Mouse (Mus musculus): ENCODE measurements around the gene Rps5. TPM values are rescaled to one million over a fixed set of nuclear protein-coding genes. Genes with fewer than 3 reads are reported as not detected.
A peak's percentile ranks its signal among the peaks of the same experiment; 100 is the strongest.

Gene Rps5
- total and polyA plus RNA-seq, 2 experiments = 773 to 789 TPM

- H3K27ac ChIP-seq (replicated peaks; ENCODE audit: insufficient read depth, low read depth, low read length) = peak within 1 kb of the TSS; percentile 78
- peak within 1 kb of the TSS; percentile 71 for H3K9ac ChIP-seq (ENCODE audit: low read depth, low read length)
- no peaks in the 10 kb centered on the region for H3K27me3 ChIP-seq (ENCODE audit: control insufficient read depth, insufficient read depth, low read length)
- H3K4me1 ChIP-seq (ENCODE audit: control insufficient read depth, insufficient read depth, low read length) = peaks cover 2% of the 10 kb centered on the region; the same call in 1 of the 2 replicates
- peak within 1 kb of the TSS; percentile 69 for H3K4me3 ChIP-seq (ENCODE audit: insufficient read depth, low read depth, low read length)
- DNase-seq (ENCODE audit: extremely low read depth, low read depth, low spot score) = peak; percentile 87
- H3K79me2 ChIP-seq (ENCODE audit: control insufficient read depth, insufficient read depth, low read length) = peaks cover 3% of the 10 kb centered on the region; the same call in 1 of the 2 replicates
- no peak for TF ChIP-seq CTCF (IDR thresholded peaks at IDR 0.05; ENCODE audit: low read depth, low read length)
- peak; percentile 76 for TF ChIP-seq POLR2A (IDR thresholded peaks at IDR 0.05; ENCODE audit: extremely low read depth, insufficient read depth, low read length)
- H3K36me3 ChIP-seq (ENCODE audit: control insufficient read depth, insufficient read depth, low read length) = peaks cover 4% of the 10 kb centered on the region; the same call in 1 of the 2 replicates
- WGBS = 1% methylated on average over 23 of the region's 23 CpGs
Observed at GRCm38 (mm10) chr7:12965678-12966091, 43.6 kb downstream of the Rps5 start, which contains the start of gene Zfp324. Zfp324 (plus strand) TSS chr7:12965838.

GRCm38 (mm10) chr7:12966104-12966845 lies 44.2 kb downstream of the Rps5 start:
- no peak for TF ChIP-seq CTCF (IDR thresholded peaks at IDR 0.05; ENCODE audit: low read depth, low read length)
- no peak for TF ChIP-seq POLR2A (IDR thresholded peaks at IDR 0.05; ENCODE audit: extremely low read depth, insufficient read depth, low read length)
- WGBS = under 1% methylated on average over 29 of the region's 29 CpGs
- H3K9ac ChIP-seq (ENCODE audit: low read depth, low read length) = peak overlapping the region; percentile 71
- no peaks in the 10 kb centered on the region for H3K27me3 ChIP-seq (ENCODE audit: control insufficient read depth, insufficient read depth, low read length)
- peak overlapping the region; percentile 78 for H3K27ac ChIP-seq (replicated peaks; ENCODE audit: insufficient read depth, low read depth, low read length)
- peaks cover 2% of the 10 kb centered on the region; the same call in 1 of the 2 replicates for H3K4me1 ChIP-seq (ENCODE audit: control insufficient read depth, insufficient read depth, low read length)
- H3K79me2 ChIP-seq (ENCODE audit: control insufficient read depth, insufficient read depth, low read length) = peaks cover 3% of the 10 kb centered on the region; the same call in 1 of the 2 replicates
- H3K4me3 ChIP-seq (ENCODE audit: insufficient read depth, low read depth, low read length) = peak overlapping the region; percentile 69
- peak; percentile 76 for DNase-seq (ENCODE audit: extremely low read depth, low read depth, low spot score)
- H3K36me3 ChIP-seq (ENCODE audit: control insufficient read depth, insufficient read depth, low read length) = peaks cover 4% of the 10 kb centered on the region; the same call in 1 of the 2 replicates

DNA sequence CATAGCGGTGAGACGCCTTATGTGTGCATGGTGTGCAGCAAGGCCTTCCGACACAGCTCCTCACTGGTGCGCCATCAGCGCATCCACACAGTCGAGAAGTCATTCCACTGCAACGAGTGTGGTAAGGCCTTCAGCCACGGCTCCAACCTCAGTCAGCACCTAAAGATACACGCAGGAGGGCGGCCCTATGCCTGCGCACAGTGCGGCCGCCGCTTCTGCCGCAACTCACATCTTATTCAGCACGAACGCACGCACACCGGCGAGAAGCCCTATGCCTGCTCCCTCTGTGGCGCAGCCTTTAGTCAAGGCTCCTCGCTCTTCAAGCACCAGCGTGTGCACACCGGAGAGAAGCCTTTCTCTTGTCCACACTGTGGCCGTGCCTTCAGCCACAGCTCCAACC lies 48.8 kb downstream of the Rps5 start:
- DNase-seq (ENCODE audit: extremely low read depth, low read depth, low spot score) = no peak
- H3K36me3 ChIP-seq (ENCODE audit: control insufficient read depth, insufficient read depth, low read length) = peaks cover 4% of the 10 kb centered on the region; the same call in 1 of the 2 replicates
- H3K4me1 ChIP-seq (ENCODE audit: control insufficient read depth, insufficient read depth, low read length) = peaks cover 2% of the 10 kb centered on the region; the same call in 1 of the 2 replicates
- no peak overlapping the region for H3K27ac ChIP-seq (replicated peaks; ENCODE audit: insufficient read depth, low read depth, low read length)
- peaks cover 3% of the 10 kb centered on the region; the same call in 1 of the 2 replicates for H3K79me2 ChIP-seq (ENCODE audit: control insufficient read depth, insufficient read depth, low read length)
- H3K9ac ChIP-seq (ENCODE audit: low read depth, low read length) = no peak overlapping the region
- no peaks in the 10 kb centered on the region for H3K27me3 ChIP-seq (ENCODE audit: control insufficient read depth, insufficient read depth, low read length)
- 96% methylated on average over 25 of the region's 25 CpGs for WGBS
- no peak for TF ChIP-seq POLR2A (IDR thresholded peaks at IDR 0.05; ENCODE audit: extremely low read depth, insufficient read depth, low read length)
- no peak for TF ChIP-seq CTCF (IDR thresholded peaks at IDR 0.05; ENCODE audit: low read depth, low read length)
- no peak overlapping the region for H3K4me3 ChIP-seq (ENCODE audit: insufficient read depth, low read depth, low read length)

Other genes with a start within 250 kb of the Rps5 start
- not detected in 2 replicates for gene Vmn2r55, start 237.3 kb upstream of the Rps5 start, total RNA-seq (2014; rRNA removed)
- gene Vmn2r55, start 237.3 kb upstream of the Rps5 start, polyA plus RNA-seq (2012; rRNA removed) = not detected in 2 replicates
- not detected in 2 replicates for gene Vmn2r56, start 187.3 kb upstream of the Rps5 start, total RNA-seq (2014; rRNA removed)
- not detected in 2 replicates for gene Vmn2r56, start 187.3 kb upstream of the Rps5 start, polyA plus RNA-seq (2012; rRNA removed)
- gene Zscan18, start 118.7 kb upstream of the Rps5 start, total RNA-seq (2014; rRNA removed) = 0.27 TPM in 1 of 2 replicates, not detected in the other
- gene Zscan18, start 118.7 kb upstream of the Rps5 start, polyA plus RNA-seq (2012; rRNA removed) = 0.05 TPM in 1 of 2 replicates, not detected in the other
- gene Zfp329, start 103.4 kb upstream of the Rps5 start, total RNA-seq (2014; rRNA removed) = 1.8 and 2.0 TPM in 2 replicates
- 0.29 and 0.50 TPM in 2 replicates for gene Zfp329, start 103.4 kb upstream of the Rps5 start, polyA plus RNA-seq (2012; rRNA removed)
- 22.2 and 25.0 TPM in 2 replicates for gene Zfp110, start 87.5 kb upstream of the Rps5 start, total RNA-seq (2014; rRNA removed)
- 6.1 and 9.7 TPM in 2 replicates for gene Zfp110, start 87.5 kb upstream of the Rps5 start, polyA plus RNA-seq (2012; rRNA removed)
- gene Zfp128, start 41.1 kb upstream of the Rps5 start, total RNA-seq (2014; rRNA removed) = 1.7 and 2.1 TPM in 2 replicates
- 0.46 and 0.58 TPM in 2 replicates for gene Zfp128, start 41.1 kb upstream of the Rps5 start, polyA plus RNA-seq (2012; rRNA removed)
- 1.2 and 1.5 TPM in 2 replicates for gene Zscan22, start 24.5 kb upstream of the Rps5 start, total RNA-seq (2014; rRNA removed)
- gene Zscan22, start 24.5 kb upstream of the Rps5 start, polyA plus RNA-seq (2012; rRNA removed) = 5.7 and 6.6 TPM in 2 replicates
- gene Rnf225, start 5.1 kb downstream of the Rps5 start, total RNA-seq (2014; rRNA removed) = 0.09 and 0.47 TPM in 2 replicates
- gene Rnf225, start 5.1 kb downstream of the Rps5 start, polyA plus RNA-seq (2012; rRNA removed) = 0.45 and 0.65 TPM in 2 replicates
- 3.9 and 4.1 TPM in 2 replicates for gene Zfp324, start 43.5 kb downstream of the Rps5 start, total RNA-seq (2014; rRNA removed)
- gene Zfp324, start 43.5 kb downstream of the Rps5 start, polyA plus RNA-seq (2012; rRNA removed) = 3.4 and 5.2 TPM in 2 replicates
- gene Zfp446, start 55.6 kb downstream of the Rps5 start, total RNA-seq (2014; rRNA removed) = 1.3 and 1.4 TPM in 2 replicates
- 1.9 and 3.6 TPM in 2 replicates for gene Zfp446, start 55.6 kb downstream of the Rps5 start, polyA plus RNA-seq (2012; rRNA removed)
- 1,289 and 1,401 TPM in 2 replicates for gene Slc27a5, start 75.9 kb downstream of the Rps5 start, total RNA-seq (2014; rRNA removed)
- gene Slc27a5, start 75.9 kb downstream of the Rps5 start, polyA plus RNA-seq (2012; rRNA removed) = 1,497 and 1,713 TPM in 2 replicates
- 67.7 and 69.4 TPM in 2 replicates for gene Trim28, start 76.8 kb downstream of the Rps5 start, total RNA-seq (2014; rRNA removed)
- gene Trim28, start 76.8 kb downstream of the Rps5 start, polyA plus RNA-seq (2012; rRNA removed) = 98.0 and 114 TPM in 2 replicates
- 0.28 and 1.2 TPM in 2 replicates for gene Zbtb45, start 87.7 kb downstream of the Rps5 start, total RNA-seq (2014; rRNA removed)
- 4.5 TPM in 2 replicates for gene Zbtb45, start 87.7 kb downstream of the Rps5 start, polyA plus RNA-seq (2012; rRNA removed)
- 109 and 149 TPM in 2 replicates for gene Chmp2a, start 112.5 kb downstream of the Rps5 start, total RNA-seq (2014; rRNA removed)
- 62.8 and 76.5 TPM in 2 replicates for gene Chmp2a, start 112.5 kb downstream of the Rps5 start, polyA plus RNA-seq (2012; rRNA removed)
- gene Ube2m, start 116.0 kb downstream of the Rps5 start, total RNA-seq (2014; rRNA removed) = 41.2 and 59.5 TPM in 2 replicates
- gene Ube2m, start 116.0 kb downstream of the Rps5 start, polyA plus RNA-seq (2012; rRNA removed) = 71.5 and 82.7 TPM in 2 replicates
- 0.18 and 0.40 TPM in 2 replicates for gene Mzf1, start 132.5 kb downstream of the Rps5 start, total RNA-seq (2014; rRNA removed)
- gene Mzf1, start 132.5 kb downstream of the Rps5 start, polyA plus RNA-seq (2012; rRNA removed) = 0.41 and 0.54 TPM in 2 replicates
- gene Vmn1r85, start 172.9 kb downstream of the Rps5 start, total RNA-seq (2014; rRNA removed) = not detected in 2 replicates
- not detected in 2 replicates for gene Vmn1r85, start 172.9 kb downstream of the Rps5 start, polyA plus RNA-seq (2012; rRNA removed)
- not detected in 2 replicates for gene Vmn1r86, start 197.6 kb downstream of the Rps5 start, total RNA-seq (2014; rRNA removed)
- gene Vmn1r86, start 197.6 kb downstream of the Rps5 start, polyA plus RNA-seq (2012; rRNA removed) = not detected in 2 replicates
- gene Vmn1r87, start 217.9 kb downstream of the Rps5 start, total RNA-seq (2014; rRNA removed) = not detected in 2 replicates
- gene Vmn1r87, start 217.9 kb downstream of the Rps5 start, polyA plus RNA-seq (2012; rRNA removed) = not detected in 2 replicates
- gene Vmn1r88, start 237.3 kb downstream of the Rps5 start, total RNA-seq (2014; rRNA removed) = not detected in 2 replicates
- not detected in 2 replicates for gene Vmn1r88, start 237.3 kb downstream of the Rps5 start, polyA plus RNA-seq (2012; rRNA removed)